Mouse (Mus musculus): ENCODE data around the gene Mecom.
"Not testable (repeated sequence)": the region's sequence is repeated elsewhere in the genome, so short reads cannot be mapped to it uniquely, and the experiment has no call there.

Gene Mecom

GRCm38 (mm10) chr3:30244401-30244871 is 303.4 kb downstream of the Mecom start:
- no peak for DNase-seq

- no peak for DNase-seq
Measured at GRCm38 (mm10) chr3:30243776-30244275, 304.0 kb downstream of the Mecom start.

GRCm38 (mm10) chr3:30239416-30239815 is 308.4 kb downstream of the Mecom start:
- no peak for DNase-seq

DNA sequence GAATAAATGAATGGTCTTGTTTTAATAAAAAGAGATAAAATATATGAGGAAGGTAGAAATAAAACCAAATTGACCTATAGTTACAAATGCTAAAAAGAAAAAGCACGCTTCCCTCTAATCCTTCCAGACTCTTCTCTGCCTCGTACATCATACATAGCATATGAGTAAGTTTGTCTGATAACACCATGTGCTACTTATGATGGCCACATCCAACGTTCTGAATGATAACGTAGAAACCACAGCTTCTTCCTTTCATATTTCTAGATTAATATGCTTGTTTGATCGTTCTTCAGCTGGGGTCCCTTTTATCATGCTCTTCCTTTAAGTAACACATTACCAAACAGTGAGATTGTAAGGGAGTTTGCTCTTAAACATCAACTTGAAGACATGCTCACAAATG is 310.3 kb downstream of the Mecom start:
- no peak for DNase-seq

GRCm38 (mm10) chr3:30234018-30234417 is 313.8 kb downstream of the Mecom start:
- DNase-seq: no peak

GRCm38 (mm10) chr3:30227964-30228670 is 319.7 kb downstream of the Mecom start:
- DNase-seq: no peak

DNA sequence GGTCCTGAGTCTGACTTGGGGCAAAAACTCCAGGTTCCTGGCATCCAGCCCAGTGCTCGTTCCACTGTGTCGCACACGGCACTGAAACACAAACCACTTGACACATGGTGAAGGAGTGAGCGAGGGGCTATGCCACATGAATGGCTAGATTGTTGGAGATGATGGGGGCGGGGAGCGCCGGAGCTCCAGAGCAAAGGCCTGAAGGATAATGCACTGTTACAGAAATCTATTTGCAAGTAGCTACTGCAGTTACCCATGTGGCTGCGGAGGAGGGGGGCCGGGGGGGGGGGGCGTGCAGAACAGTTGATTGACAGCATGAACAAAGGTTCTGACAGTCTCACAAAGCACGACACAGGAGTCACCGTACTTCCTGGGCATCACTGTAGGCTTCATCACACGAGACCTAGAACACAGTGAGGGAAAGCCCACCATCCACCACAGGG is 320.9 kb downstream of the Mecom start:
- peak; percentile 64 for DNase-seq

DNA sequence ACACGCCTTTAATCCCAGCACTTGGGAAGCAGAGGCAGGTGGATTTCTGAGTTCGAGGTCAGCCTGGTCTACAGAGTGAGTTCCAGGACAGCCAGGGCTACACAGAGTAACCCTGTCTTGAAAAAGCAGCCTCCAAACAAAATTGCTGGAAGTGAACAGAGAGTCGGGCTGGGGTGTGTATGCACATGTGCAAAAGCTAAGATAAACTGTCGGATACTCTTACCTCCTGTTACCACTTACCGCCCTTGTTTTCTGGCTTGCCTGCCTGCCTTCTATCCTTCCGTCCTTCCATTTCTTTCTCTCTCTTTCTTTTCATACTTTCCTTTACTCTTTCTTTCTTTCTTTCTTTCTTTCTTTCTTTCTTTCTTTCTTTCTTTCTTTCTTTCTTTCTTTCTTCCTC is 322.6 kb downstream of the Mecom start:
- not testable (repeated sequence) for DNase-seq

GRCm38 (mm10) chr3:30220701-30221412 is 327.0 kb downstream of the Mecom start:
- DNase-seq: no peak

GRCm38 (mm10) chr3:30219891-30220290 is 327.9 kb downstream of the Mecom start:
- DNase-seq: no peak

DNA sequence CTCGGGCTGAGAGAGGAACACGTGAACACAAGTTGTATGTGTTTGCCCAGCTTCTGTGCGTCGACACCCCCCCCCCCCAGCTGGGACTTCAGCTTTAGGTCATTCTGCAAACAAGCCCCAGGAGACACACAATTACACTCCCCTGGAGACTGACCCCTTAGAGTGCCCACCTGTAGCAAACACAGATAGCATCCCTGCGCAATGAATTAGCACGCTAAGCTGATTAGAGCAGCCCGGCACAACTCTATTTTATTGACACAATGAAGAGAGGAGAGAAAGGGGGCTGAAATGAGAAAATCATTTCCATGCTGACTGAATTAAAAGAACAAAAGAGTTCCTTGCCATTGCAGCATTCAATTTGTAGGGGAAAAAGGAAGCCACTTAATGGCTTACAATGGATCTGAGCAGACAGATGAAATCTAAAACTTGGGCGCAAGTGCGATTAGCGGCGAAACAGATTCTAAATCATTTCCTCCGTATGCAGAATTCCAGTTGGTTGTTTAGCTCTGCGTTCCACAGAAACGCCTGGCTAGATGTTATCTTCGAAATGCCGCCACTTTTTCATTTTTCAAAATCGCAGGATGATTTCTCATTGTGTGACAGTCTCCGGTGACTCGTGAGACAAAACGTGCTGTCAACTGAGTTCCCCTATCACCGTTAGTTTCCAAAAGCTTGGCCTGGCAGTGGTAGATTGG is 328.5 kb downstream of the Mecom start:
- no peak for DNase-seq

DNA sequence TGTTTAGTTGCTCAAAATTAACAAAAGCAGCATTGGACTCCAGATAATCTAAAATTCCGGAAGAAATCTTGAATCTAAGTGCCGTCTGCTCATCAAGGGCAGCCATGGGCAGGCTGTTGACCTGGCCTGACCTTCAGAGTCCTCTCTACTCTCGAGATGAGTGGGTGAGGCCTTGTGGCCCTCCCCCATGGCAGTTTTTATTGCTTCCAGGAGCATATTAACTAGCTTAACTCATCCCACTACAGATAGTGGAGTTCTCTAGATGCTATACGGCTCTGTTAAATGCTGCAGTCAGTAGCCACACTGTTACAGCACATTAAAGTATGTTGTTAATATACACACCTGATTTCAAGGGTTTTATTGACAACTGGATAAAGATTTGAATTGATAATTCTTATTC is 333.2 kb downstream of the Mecom start:
- no peak for DNase-seq

DNA sequence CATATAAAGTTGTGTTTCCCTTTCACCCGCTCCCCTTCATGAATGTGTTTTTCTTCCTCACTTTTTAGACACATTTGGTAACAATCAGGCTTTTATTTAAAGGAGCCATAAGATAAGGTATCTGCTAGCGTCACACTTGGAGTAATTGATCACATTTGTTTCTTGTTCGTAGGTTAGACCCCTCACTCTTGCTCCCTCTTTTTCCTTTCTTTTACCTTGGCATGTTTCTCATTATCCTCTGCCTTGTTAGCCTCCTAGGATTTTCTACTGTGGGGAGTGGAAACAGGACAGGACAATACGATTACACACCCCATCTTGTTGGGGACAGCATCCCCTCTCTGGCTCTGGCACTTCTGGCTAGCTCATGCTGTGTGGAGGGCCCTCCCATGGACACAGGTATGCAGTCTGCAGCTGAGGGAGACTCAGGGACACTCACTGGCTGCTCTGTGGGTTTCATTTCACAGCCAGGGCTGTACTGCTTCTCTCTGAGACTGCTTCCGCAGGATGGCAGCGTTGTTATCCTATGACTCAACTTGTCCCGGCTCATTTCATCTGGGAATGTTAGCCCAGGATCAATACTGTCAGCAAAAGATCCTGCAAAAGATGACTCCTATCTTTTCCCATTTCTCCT is 334.2 kb downstream of the Mecom start:
- no peak for DNase-seq

DNA sequence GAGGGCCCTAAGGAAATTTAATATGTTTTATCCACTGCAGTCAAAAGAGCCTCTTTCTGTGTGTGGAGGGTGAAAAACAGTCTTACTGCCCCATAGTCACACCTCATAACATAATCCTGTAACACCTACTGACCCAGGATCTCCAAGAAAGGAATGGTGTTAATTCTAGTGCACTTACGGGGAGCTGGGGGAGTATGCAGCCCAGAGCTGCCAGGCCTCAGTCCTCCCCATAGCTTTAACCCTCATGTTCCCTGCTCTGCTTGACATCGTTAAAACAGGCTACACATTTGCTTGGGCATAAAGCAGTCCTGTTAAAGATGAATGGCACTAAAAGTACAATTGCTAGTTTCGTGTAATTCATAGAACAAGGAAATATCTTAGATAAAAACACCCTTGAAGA is 335.0 kb downstream of the Mecom start:
- DNase-seq: no peak

- DNase-seq: no peak
Measured at GRCm38 (mm10) chr3:30209131-30209530, 338.7 kb downstream of the Mecom start.

GRCm38 (mm10) chr3:30207886-30208285 is 339.9 kb downstream of the Mecom start:
- no peak for DNase-seq

- DNase-seq: no peak
Measured at GRCm38 (mm10) chr3:30207431-30207830, 340.4 kb downstream of the Mecom start.

DNA sequence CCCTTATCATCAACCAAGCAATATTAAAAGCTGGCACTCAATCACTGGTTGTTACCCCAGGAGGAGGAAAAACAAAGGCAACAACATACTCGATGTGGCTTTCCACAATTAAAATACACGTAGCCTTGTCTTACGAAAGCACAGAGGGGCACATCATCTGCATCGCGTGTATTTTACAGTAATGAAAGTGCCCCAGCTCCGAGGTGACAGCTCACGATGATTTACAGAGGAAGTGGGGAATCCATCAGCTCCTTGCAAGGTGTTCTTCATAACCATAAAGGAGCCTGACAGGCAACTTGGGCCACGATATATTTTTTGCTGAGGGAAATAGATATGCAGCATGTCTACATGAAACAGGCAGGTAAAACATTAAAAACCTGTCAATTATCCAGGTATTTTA is 341.7 kb downstream of the Mecom start:
- no peak for DNase-seq

DNA sequence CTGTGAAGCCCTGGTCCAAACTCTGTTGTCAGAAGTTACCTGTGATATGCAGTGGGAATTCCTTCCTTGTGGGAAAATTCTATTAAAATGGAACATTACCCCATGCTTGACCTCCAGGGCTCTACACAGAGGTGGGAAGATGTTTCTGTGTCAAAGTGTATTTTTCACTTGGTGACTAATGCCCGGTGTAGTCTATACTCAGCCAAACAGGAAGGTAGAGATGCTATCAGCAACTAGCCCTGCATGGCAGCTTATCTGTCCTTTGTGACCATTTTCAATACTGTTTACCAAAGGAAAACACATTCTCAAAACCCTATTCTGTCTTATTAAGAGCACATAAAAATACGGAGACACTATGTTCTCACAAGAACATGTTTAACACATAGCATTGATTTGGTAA is 344.0 kb downstream of the Mecom start:
- DNase-seq: no peak

DNA sequence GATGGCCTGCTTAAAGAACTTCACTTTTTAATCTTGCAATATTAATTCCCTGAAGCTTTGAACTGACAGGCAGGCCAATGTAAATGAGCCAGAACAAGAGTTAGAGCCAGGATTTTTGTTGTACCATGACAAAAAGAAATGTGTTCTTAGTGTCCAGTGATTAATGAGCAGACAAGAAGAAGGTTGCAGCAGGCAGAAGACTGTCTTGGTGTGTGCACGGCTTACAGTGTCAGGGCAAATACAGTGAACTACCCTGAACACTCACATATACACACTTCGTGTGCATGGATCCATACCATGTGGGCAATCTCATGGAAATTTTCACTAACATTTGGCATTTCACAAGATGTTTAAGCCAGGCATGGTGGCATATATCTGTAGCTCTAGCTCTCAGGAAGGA is 349.0 kb downstream of the Mecom start:
- no peak for DNase-seq

DNA sequence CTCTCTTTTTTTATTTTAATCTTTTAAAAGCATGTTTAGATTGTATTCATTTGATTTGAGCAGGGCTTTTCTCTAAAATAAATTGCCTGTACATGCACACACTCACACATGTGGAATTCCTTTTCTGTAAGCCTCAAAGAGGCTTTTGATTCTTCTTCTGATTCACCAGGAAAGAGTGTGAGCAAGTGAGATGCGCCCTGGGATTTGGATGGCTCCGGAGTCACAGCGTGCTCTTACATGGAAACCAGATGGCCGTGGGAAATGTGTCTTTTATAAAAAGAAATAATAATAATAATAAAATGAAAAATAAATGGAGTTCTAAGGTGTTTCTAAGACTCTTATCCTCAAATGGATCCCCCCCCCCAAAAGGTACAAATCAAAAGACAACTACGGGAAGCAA is 349.6 kb downstream of the Mecom start:
- no peak for DNase-seq

DNA sequence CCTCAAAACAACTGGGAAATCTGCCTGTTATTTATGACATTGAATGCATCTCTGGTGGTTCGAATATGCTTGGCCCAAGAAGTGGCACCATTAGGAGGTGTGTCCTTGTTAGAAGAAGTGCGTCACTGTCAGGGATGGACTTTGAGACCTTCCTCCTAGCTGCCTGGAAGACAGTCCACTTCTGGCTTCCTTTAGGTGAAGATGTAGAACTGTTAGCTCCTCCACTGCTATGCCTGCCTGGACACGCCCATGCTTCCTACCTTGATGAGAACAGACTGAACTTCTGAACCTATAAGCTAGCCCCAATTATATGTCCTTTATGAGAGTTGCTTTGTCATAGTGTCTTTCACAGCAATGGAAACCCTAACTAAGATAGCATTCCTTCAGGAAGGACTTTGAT is 352.6 kb downstream of the Mecom start:
- DNase-seq: no peak

Measured in kidney, adult 18-20 months (tissue).